ENCODE assay signal across 18 mouse cellular contexts in genomic region chr6:95679718-95680117, GRCm38 (mm10). TPM values are rescaled to one million over a fixed set of nuclear protein-coding genes. Genes with fewer than 3 reads are reported as not detected.
DNase-seq lines count a peak whose midpoint lies in the region; ATAC-seq and TF ChIP-seq lines count a peak whose summit lies in the region.
"Had no signal": no experiment of that assay in that cellular context is flagged by ENCODE, and none has a peak within 500 bp of the region (broad histone marks: within the 10 kb centered on the region; RNA-seq: fewer than 3 reads in every experiment).

No protein-coding gene starts in this region.

- no peak for TF ChIP-seq POLR2A in heart, adult 2 months (IDR thresholded peaks at IDR 0.05; ENCODE audit: insufficient read depth, low read depth, low read length)

- TF ChIP-seq CTCF in heart, adult 2 months (IDR thresholded peaks at IDR 0.05), result no peak

- H3K27ac ChIP-seq in heart, embryonic 15.5 days, result peak overlapping the region; percentile 42; the same call in 1 of the 2 replicates
- no peak overlapping the region for H3K27ac ChIP-seq in heart, adult 2 months
- H3K27ac ChIP-seq: gastrocnemius, adult 2 months; hindbrain, postnatal 0 days; neural tube, embryonic 15.5 days had no signal

- no peak overlapping the region for H3K9ac ChIP-seq in heart, embryonic 15.5 days
- H3K9ac ChIP-seq in heart, adult 2 months (ENCODE audit: low read depth, low read length), result no peak overlapping the region
- H3K9ac ChIP-seq: neural tube, embryonic 15.5 days had no signal

- no peaks in the 10 kb centered on the region for H3K9me3 ChIP-seq in heart, embryonic 15.5 days (replicated peaks)
- H3K9me3 ChIP-seq: neural tube, embryonic 15.5 days had no signal

- H3K79me2 ChIP-seq in heart, adult 2 months (replicated peaks; ENCODE audit: control insufficient read depth, insufficient read depth, low read length), result no peaks in the 10 kb centered on the region

- H3K4me1 ChIP-seq in heart, embryonic 15.5 days (replicated peaks), result peaks cover 40% of the 10 kb centered on the region
- H3K4me1 ChIP-seq in heart, adult 2 months (ENCODE audit: control insufficient read depth, insufficient read depth, low read length), result peaks cover 8% of the 10 kb centered on the region
- H3K4me1 ChIP-seq: neural tube, embryonic 15.5 days had no signal

- H3K4me3 ChIP-seq in heart, embryonic 15.5 days, result no peak overlapping the region
- H3K4me3 ChIP-seq in heart, adult 2 months, result no peak overlapping the region
- H3K4me3 ChIP-seq: gastrocnemius, adult 2 months; neural tube, embryonic 15.5 days had no signal

- WGBS in heart, embryonic 15.5 days, result 50% methylated on average over 3 of the region's 3 CpGs
- WGBS in heart, adult 2 months, result 35% methylated on average over 3 of the region's 3 CpGs

- TF ChIP-seq EP300 in heart, adult 2 months (IDR thresholded peaks at IDR 0.05; ENCODE audit: insufficient read depth, low read depth, low read length), result no peak

- intact Hi-C loops in heart, adult 2 months (cut with DNase I), result no loop called here

- no peak overlapping the region for H3K4me2 ChIP-seq in heart, embryonic 15.5 days
- H3K4me2 ChIP-seq: neural tube, embryonic 15.5 days had no signal

- no peak for ATAC-seq in heart, embryonic 15.5 days (replicated peaks; ENCODE audit: insufficient number of reproducible peaks, insufficient read depth, low FRiP score, low read depth)
- ATAC-seq: hindbrain, postnatal 0 days; intestine, postnatal 0 days; midbrain, embryonic 16.5 days had no signal

- DNase-seq in heart, adult 2 months, result no peak
- DNase-seq in kidney, postnatal 25 days, result peak; percentile 25 to 45
- no peak for DNase-seq in kidney, adult 18-20 months
- DNase-seq in 416B (ENCODE audit: low read depth), result peak; percentile 11
- DNase-seq in adipocyte (ENCODE audit: low spot score), result peak; percentile 70
- DNase-seq in adrenal gland, postnatal 25 days, result no peak
- DNase-seq: adrenal gland, postnatal 10 days; cerebellum, adult 11 months; cerebellum, postnatal 25 days; embryo, embryonic 11 days; gastrocnemius, adult 2 months; thymus, postnatal 25 days had no signal

- H3K36me3 ChIP-seq in heart, embryonic 15.5 days, result no peaks in the 10 kb centered on the region
- no peaks in the 10 kb centered on the region for H3K36me3 ChIP-seq in heart, adult 2 months (ENCODE audit: control insufficient read depth, insufficient read depth, low read length)
- H3K36me3 ChIP-seq: neural tube, embryonic 15.5 days had no signal

- H3K27me3 ChIP-seq in heart, embryonic 15.5 days, result no peaks in the 10 kb centered on the region
- H3K27me3 ChIP-seq in heart, adult 2 months (ENCODE audit: control insufficient read depth, insufficient read depth, low read length), result no peaks in the 10 kb centered on the region
- H3K27me3 ChIP-seq: neural tube, embryonic 15.5 days; Patski had no signal

RNA-seq across cellular contexts. Expression of gene Suclg2, which starts 38.9 kb away (rescaled TPM):
- polyA plus RNA-seq in heart, embryonic 15.5 days (2015; fragmentation: Nextera tagmentation; extraction: Ambion mirVana), result 88.2 and 103 TPM in 2 replicates
- 100 to 1,000 TPM; 151 to 179 TPM for total RNA-seq in heart, adult 2 months (2021)
- polyA plus RNA-seq in heart, adult 2 months (2012; rRNA removed), result 47.8 and 78.8 TPM in 2 replicates
- 131 and 153 TPM in 2 replicates for total RNA-seq in adrenal gland, postnatal 25 days (2021)

Comparison
In these comparisons a context has a peak if more than half of its experiments do, and no peak if none do; other contexts are left out.
1. DNase-seq: peak in kidney, postnatal 25 days (2 of 2), 416B (single experiment) and adipocyte (single experiment); none in heart, adult 2 months (0 of 2), kidney, adult 18-20 months (single experiment) and adrenal gland, postnatal 25 days (single experiment).